Mouse (Mus musculus): ENCODE results near the gene Rin2. TPM values are rescaled to one million over a fixed set of nuclear protein-coding genes. Genes with fewer than 3 reads are reported as not detected.

Gene Rin2
- total and polyA plus RNA-seq, 2 experiments from 2014 or later: 9.9 to 12.7 TPM

GRCm38 (mm10) chr2:145866695-145867449 is 191.9 kb downstream of the Rin2 start:
- H3K27ac ChIP-seq (ENCODE audit: low read depth, low read length): no peak overlapping the region
- no peaks in the 10 kb centered on the region for H3K27me3 ChIP-seq (ENCODE audit: insufficient read depth, low read length)
- TF ChIP-seq CTCF (IDR thresholded peaks at IDR 0.05; ENCODE audit: low read depth): no peak
- no peak overlapping the region for H3K9ac ChIP-seq
- ATAC-seq (no peak), DNase-seq (no peak)
- H3K9me3 ChIP-seq (ENCODE audit: low read length): no peaks in the 10 kb centered on the region
- H3K4me3 ChIP-seq (ENCODE audit: low read depth, low read length): no peak overlapping the region
- no peak overlapping the region for H3K4me2 ChIP-seq (ENCODE audit: low read depth)
- no peaks in the 10 kb centered on the region for H3K36me3 ChIP-seq (ENCODE audit: insufficient read depth)
- 95% methylated on average over 11 of the region's 11 CpGs for WGBS
- no peaks in the 10 kb centered on the region for H3K4me1 ChIP-seq (ENCODE audit: insufficient read depth)

GRCm38 (mm10) chr2:145871308-145871707 is 196.3 kb downstream of the Rin2 start:
- no peak overlapping the region for H3K4me2 ChIP-seq (ENCODE audit: low read depth)
- H3K9ac ChIP-seq: no peak overlapping the region
- DNase-seq: no peak
- no peaks in the 10 kb centered on the region for H3K4me1 ChIP-seq (ENCODE audit: insufficient read depth)
- no peak overlapping the region for H3K27ac ChIP-seq (ENCODE audit: low read depth, low read length)
- ATAC-seq: no peak
- H3K27me3 ChIP-seq (ENCODE audit: insufficient read depth, low read length): no peaks in the 10 kb centered on the region
- TF ChIP-seq CTCF (IDR thresholded peaks at IDR 0.05; ENCODE audit: low read depth): no peak
- 66% methylated on average over 4 of the region's 4 CpGs for WGBS
- no peaks in the 10 kb centered on the region for H3K9me3 ChIP-seq (ENCODE audit: low read length)
- H3K4me3 ChIP-seq (ENCODE audit: low read depth, low read length): no peak overlapping the region
- no peaks in the 10 kb centered on the region for H3K36me3 ChIP-seq (ENCODE audit: insufficient read depth)

GRCm38 (mm10) chr2:145872099-145872498 is 197.1 kb downstream of the Rin2 start:
- Histone ChIP-seq H3K27ac (ENCODE audit: low read depth, low read length) (no peak overlapping the region), H3K27me3 (ENCODE audit: insufficient read depth, low read length) (no peaks in the 10 kb centered on the region), H3K36me3 (ENCODE audit: insufficient read depth) (no peaks in the 10 kb centered on the region), H3K9me3 (ENCODE audit: low read length) (no peaks in the 10 kb centered on the region), H3K4me2 (ENCODE audit: low read depth) (no peak overlapping the region), H3K4me3 (ENCODE audit: low read depth, low read length) (no peak overlapping the region), H3K9ac (no peak overlapping the region), H3K4me1 (ENCODE audit: insufficient read depth) (no peaks in the 10 kb centered on the region)
- no peak for TF ChIP-seq CTCF (IDR thresholded peaks at IDR 0.05; ENCODE audit: low read depth)
- no peak for ATAC-seq
- DNase-seq: no peak
- WGBS: 100% methylated on average over 1 of the region's 1 CpGs

DNA sequence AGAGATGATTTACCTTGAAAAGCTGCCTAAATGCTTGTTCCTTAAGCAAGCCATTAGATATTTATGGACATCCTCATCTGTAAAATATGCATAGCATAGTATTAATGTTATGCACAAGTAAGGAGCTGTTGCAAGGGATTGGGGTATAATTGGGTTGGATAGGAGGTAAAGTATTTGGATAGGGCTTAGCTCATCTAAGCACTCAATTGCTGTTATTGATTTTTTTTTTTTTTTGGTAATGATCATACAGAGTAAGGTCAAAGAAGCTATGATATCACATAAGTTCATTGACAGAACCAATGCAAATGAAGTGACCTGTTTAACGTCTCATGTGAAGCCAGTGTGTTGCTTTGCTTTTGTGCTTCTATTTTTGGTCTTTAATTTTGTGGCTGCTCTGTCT is 198.9 kb downstream of the Rin2 start:
- TF ChIP-seq CTCF (IDR thresholded peaks at IDR 0.05; ENCODE audit: low read depth): no peak
- no peak overlapping the region for H3K27ac ChIP-seq (ENCODE audit: low read depth, low read length)
- no peaks in the 10 kb centered on the region for H3K4me1 ChIP-seq (ENCODE audit: insufficient read depth)
- WGBS: 63% methylated on average over 1 of the region's 1 CpGs
- no peak overlapping the region for H3K9ac ChIP-seq
- H3K4me3 ChIP-seq (ENCODE audit: low read depth, low read length): no peak overlapping the region
- H3K9me3 ChIP-seq (ENCODE audit: low read length): no peaks in the 10 kb centered on the region
- H3K36me3 ChIP-seq (ENCODE audit: insufficient read depth): peaks cover 7% of the 10 kb centered on the region; the same call in 1 of the 2 replicates
- DNase-seq (no peak), ATAC-seq (no peak)
- no peak overlapping the region for H3K4me2 ChIP-seq (ENCODE audit: low read depth)
- H3K27me3 ChIP-seq (ENCODE audit: insufficient read depth, low read length): no peaks in the 10 kb centered on the region

- ATAC-seq: no peak
- Histone ChIP-seq H3K4me1 (ENCODE audit: insufficient read depth) (no peaks in the 10 kb centered on the region), H3K4me3 (ENCODE audit: low read depth, low read length) (no peak overlapping the region), H3K4me2 (ENCODE audit: low read depth) (no peak overlapping the region), H3K36me3 (ENCODE audit: insufficient read depth) (peaks cover 9% of the 10 kb centered on the region; the same call in 1 of the 2 replicates), H3K9ac (no peak overlapping the region), H3K27ac (ENCODE audit: low read depth, low read length) (no peak overlapping the region), H3K27me3 (ENCODE audit: insufficient read depth, low read length) (no peaks in the 10 kb centered on the region), H3K9me3 (ENCODE audit: low read length) (no peaks in the 10 kb centered on the region)
- TF ChIP-seq CTCF (IDR thresholded peaks at IDR 0.05; ENCODE audit: low read depth): no peak
- no peak for DNase-seq
- WGBS: 77% methylated on average over 3 of the region's 3 CpGs
Observed at GRCm38 (mm10) chr2:145874879-145875482, 200.0 kb downstream of the Rin2 start.

GRCm38 (mm10) chr2:145877191-145877590 is 202.2 kb downstream of the Rin2 start:
- H3K4me2 ChIP-seq (ENCODE audit: low read depth): no peak overlapping the region
- H3K4me1 ChIP-seq (ENCODE audit: insufficient read depth): no peaks in the 10 kb centered on the region
- 99% methylated on average over 3 of the region's 3 CpGs for WGBS

More at GRCm38 (mm10) chr2:145877191-145877590, 202.2 kb downstream of the Rin2 start:
- peaks cover 9% of the 10 kb centered on the region; the same call in 1 of the 2 replicates for H3K36me3 ChIP-seq (ENCODE audit: insufficient read depth)
- no peak for TF ChIP-seq CTCF (IDR thresholded peaks at IDR 0.05; ENCODE audit: low read depth)
- no peaks in the 10 kb centered on the region for H3K27me3 ChIP-seq (ENCODE audit: insufficient read depth, low read length)
- no peak overlapping the region for H3K27ac ChIP-seq (ENCODE audit: low read depth, low read length)
- no peak overlapping the region for H3K4me3 ChIP-seq (ENCODE audit: low read depth, low read length)
- H3K9me3 ChIP-seq (ENCODE audit: low read length): no peaks in the 10 kb centered on the region
- H3K9ac ChIP-seq: no peak overlapping the region
- ATAC-seq: no peak
- DNase-seq: no peak

Data from forebrain, postnatal 0 days (tissue).